Comparison of ENCODE assay signal across 21 mouse cellular contexts in genomic region chr2:68916299-68916698, GRCm38 (mm10).
"Had no signal": no experiment of that assay in that cellular context is flagged by ENCODE, and none has a peak within 500 bp of the region (broad histone marks: within the 10 kb centered on the region; RNA-seq: fewer than 3 reads in every experiment).

No protein-coding gene starts in this region.

- H3K4me1 ChIP-seq: lung, embryonic 15.5 days; midbrain, embryonic 12.5 days; midbrain, embryonic 15.5 days; neural tube, embryonic 12.5 days had no signal

- ATAC-seq: liver, postnatal 0 days; lung, postnatal 0 days; midbrain, embryonic 15.5 days had no signal

- DNase-seq: liver, postnatal 0 days; lung, adult 2 months; lung, postnatal 14 days; lung, postnatal 36 days; retina, postnatal 1 day; right cerebral cortex, adult 18-20 months; right cerebral cortex, postnatal 25 days; right cerebral cortex, postnatal 4 days; spleen, adult 18-20 months; thymus, adult 18-20 months; thymus, postnatal 25 days; thymus, postnatal 4 days had no signal

- H3K4me2 ChIP-seq: liver, embryonic 13.5 days; liver, embryonic 15.5 days; lung, embryonic 15.5 days; midbrain, embryonic 12.5 days; midbrain, embryonic 15.5 days; neural tube, embryonic 12.5 days had no signal

- H3K27ac ChIP-seq: liver, embryonic 13.5 days; liver, embryonic 15.5 days; lung, embryonic 15.5 days; macrophage; midbrain, embryonic 12.5 days; midbrain, embryonic 15.5 days; neural tube, embryonic 12.5 days had no signal

- H3K27me3 ChIP-seq: liver, embryonic 13.5 days; liver, embryonic 15.5 days; lung, embryonic 15.5 days; megakaryocyte, embryonic 14.5 days; midbrain, embryonic 12.5 days; midbrain, embryonic 15.5 days; neural tube, embryonic 12.5 days had no signal

- H3K9ac ChIP-seq: liver, embryonic 13.5 days; liver, embryonic 15.5 days; liver, postnatal 0 days; lung, embryonic 15.5 days; midbrain, embryonic 12.5 days; midbrain, embryonic 15.5 days; neural tube, embryonic 12.5 days had no signal

- H3K36me3 ChIP-seq: liver, embryonic 13.5 days; liver, embryonic 15.5 days; lung, embryonic 15.5 days; midbrain, embryonic 12.5 days; midbrain, embryonic 15.5 days; neural tube, embryonic 12.5 days had no signal

- H3K9me3 ChIP-seq: liver, embryonic 13.5 days; liver, embryonic 15.5 days; lung, embryonic 15.5 days; megakaryocyte, embryonic 14.5 days; midbrain, embryonic 12.5 days; midbrain, embryonic 15.5 days; neural tube, embryonic 12.5 days had no signal

- H3K4me3 ChIP-seq: liver, embryonic 13.5 days; liver, embryonic 15.5 days; lung, embryonic 15.5 days; megakaryocyte, embryonic 14.5 days; midbrain, embryonic 12.5 days; midbrain, embryonic 15.5 days; neural tube, embryonic 12.5 days had no signal
